Mouse (Mus musculus) MEL (cell line): ENCODE data around the gene Gpr142. TPM values are rescaled to one million over a fixed set of nuclear protein-coding genes. Genes with fewer than 3 reads are reported as not detected.

Experiments
- DNase-seq: peaks from one replicate; pipeline ENCODE4 v3.0.0; 2011; ENCODE audit warnings: low read depth, low spot score
- H3K27ac ChIP-seq: 2 replicates; pipeline ENCODE4 v1.5.1; 2012; ENCODE audit warnings: low read depth, mild to moderate bottlenecking, control low read depth, low read length, moderate library complexity; ENCODE audit not compliant: control insufficient read depth
- H3K27me3 ChIP-seq, 2 experiments: fragments of 150-350 bp in 1 of 2; sonication (generic) in 1 of 2; 2 replicates each; pipeline ENCODE4 v1.6.1; 2012; ENCODE audit warnings: low read length in 2 of 2, mild to moderate bottlenecking in 2 of 2, improper control_type of control experiment in 1 of 2, moderate library complexity in 1 of 2; ENCODE audit not compliant: insufficient read depth in 2 of 2, control insufficient read depth in 1 of 2
- H3K36me3 ChIP-seq, 2 experiments: 2 replicates each; pipeline ENCODE4 v1.6.1; 2012 to 2014; ENCODE audit warnings: low read length in 2 of 2, improper control_type of control experiment in 1 of 2, inconsistent platforms in 1 of 2, mild to moderate bottlenecking in 1 of 2; ENCODE audit not compliant: insufficient read depth in 2 of 2, control insufficient read depth in 1 of 2
- H3K4me1 ChIP-seq, 2 experiments: fragments of 150-350 bp in 1 of 2; sonication (generic) in 1 of 2; 2 replicates each; pipeline ENCODE4 v1.6.1; 2012; ENCODE audit warnings: low read length in 2 of 2, improper control_type of control experiment in 1 of 2, mild to moderate bottlenecking in 1 of 2; ENCODE audit not compliant: insufficient read depth in 2 of 2, control insufficient read depth in 1 of 2
- H3K4me3 ChIP-seq, 2 experiments: fragments of 150-350 bp in 1 of 2; sonication (generic) in 1 of 2; 2 replicates each; pipeline ENCODE4 v1.5.1; 2012; ENCODE audit warnings: low read depth in 2 of 2, low read length in 2 of 2, mild to moderate bottlenecking in 2 of 2, moderate library complexity in 2 of 2, control low read depth in 1 of 2, improper control_type of control experiment in 1 of 2; ENCODE audit not compliant: control insufficient read depth in 1 of 2, insufficient read depth in 1 of 2
- H3K79me2 ChIP-seq: 2 replicates; pipeline ENCODE4 v1.6.1; 2012; ENCODE audit warnings: mild to moderate bottlenecking, low read length, moderate library complexity; ENCODE audit not compliant: control insufficient read depth, poor library complexity, insufficient read depth
- H3K9ac ChIP-seq: 2 replicates; pipeline ENCODE4 v1.6.1; 2012; ENCODE audit warnings: low read depth, mild to moderate bottlenecking, control low read depth, low read length, moderate library complexity; ENCODE audit not compliant: control insufficient read depth, poor library complexity, severe bottlenecking
- H3K9me3 ChIP-seq: fragments of 150-350 bp; sonication (generic); replicated peaks from 2 replicates; pipeline ENCODE4 v1.6.1; 2012; ENCODE audit warnings: mild to moderate bottlenecking, low read length, improper control_type of control experiment, moderate library complexity; ENCODE audit not compliant: insufficient read depth
- CHD2 ChIP-seq: IDR thresholded peaks from 2 replicates; pipeline ENCODE4 v1.6.1; 2011; ENCODE audit warnings: low read length, improper control_type of control experiment
- E2F4 ChIP-seq: IDR thresholded peaks from 2 replicates; pipeline ENCODE4 v1.6.1; 2011; ENCODE audit warnings: low read depth, low read length, improper control_type of control experiment, borderline replicate concordance
- EP300 ChIP-seq, 2 experiments: IDR thresholded peaks; 2 replicates each; pipeline ENCODE4 v1.6.1; 2011; ENCODE audit warnings: improper control_type of control experiment in 2 of 2, low read length in 2 of 2, low read depth in 1 of 2, mild to moderate bottlenecking in 1 of 2
- ETS1 ChIP-seq: IDR thresholded peaks from 2 replicates; pipeline ENCODE4 v1.6.1; 2012; ENCODE audit warnings: low read depth, mild to moderate bottlenecking, inconsistent platforms, low read length, improper control_type of control experiment, moderate library complexity
- MAZ ChIP-seq: IDR thresholded peaks from 2 replicates; pipeline ENCODE4 v1.6.1; 2012; ENCODE audit warnings: low read depth, mild to moderate bottlenecking, inconsistent platforms, low read length, improper control_type of control experiment
- MEF2A ChIP-seq: IDR thresholded peaks from 2 replicates; pipeline ENCODE4 v1.6.1; 2014; ENCODE audit warnings: low read depth, mild to moderate bottlenecking, inconsistent platforms, low read length, improper control_type of control experiment; ENCODE audit not compliant: poor library complexity, insufficient replicate concordance, severe bottlenecking; ENCODE audit errors: extremely low read depth
- NELFE ChIP-seq: IDR thresholded peaks from 2 replicates; pipeline ENCODE4 v1.6.1; 2011; ENCODE audit warnings: low read depth, low read length, improper control_type of control experiment
- POLR2A ChIP-seq, 2 experiments: IDR thresholded peaks; 2 replicates each; pipeline ENCODE4 v1.6.1; 2011 to 2012; ENCODE audit warnings: low read length in 2 of 2, mild to moderate bottlenecking in 2 of 2, control low read depth in 1 of 2, improper control_type of control experiment in 1 of 2, low read depth in 1 of 2, moderate library complexity in 1 of 2; ENCODE audit not compliant: control insufficient read depth in 1 of 2, insufficient read depth in 1 of 2, poor library complexity in 1 of 2
- POLR2AphosphoS2 ChIP-seq: IDR thresholded peaks from 2 replicates; pipeline ENCODE4 v1.6.1; 2011; ENCODE audit warnings: low read length, improper control_type of control experiment
- RAD21 ChIP-seq: IDR thresholded peaks from 2 replicates; pipeline ENCODE4 v1.6.1; 2011; ENCODE audit warnings: mild to moderate bottlenecking, low read depth, low read length, improper control_type of control experiment
- RCOR1 ChIP-seq: IDR thresholded peaks from 2 replicates; pipeline ENCODE4 v1.6.1; 2012; ENCODE audit warnings: low read depth, mild to moderate bottlenecking, inconsistent platforms, low read length, improper control_type of control experiment
- ZNF384 ChIP-seq: IDR thresholded peaks from 2 replicates; pipeline ENCODE4 v1.6.1; 2012; ENCODE audit warnings: low read depth, mild to moderate bottlenecking, inconsistent platforms, low read length, improper control_type of control experiment
- polyA plus RNA-seq, 2 experiments: library from polyadenylated mRNA; stranded (reverse) in 1 of 2; unstranded in 1 of 2; fragments of >175 nt in 1 of 2; fragments of >200 nt in 1 of 2; gene quantifications; 2 replicates each; pipeline versions ENCODE4 v1.2.1 to v1.2.4; 2012; ENCODE audit warnings: low replicate concordance in 2 of 2, low read depth in 1 of 2; ENCODE audit not compliant: insufficient read length in 2 of 2, insufficient read depth in 1 of 2, missing spikeins in 1 of 2
- total RNA-seq: library from RNA; depleted of rRNA; stranded (reverse); fragments of 300-350 nt; gene quantifications from 2 replicates; pipeline ENCODE4 v1.2.3, GENCODE M21; 2012

The Gpr142 gene
- total and polyA plus RNA-seq, 3 experiments, result not detected

DNA sequence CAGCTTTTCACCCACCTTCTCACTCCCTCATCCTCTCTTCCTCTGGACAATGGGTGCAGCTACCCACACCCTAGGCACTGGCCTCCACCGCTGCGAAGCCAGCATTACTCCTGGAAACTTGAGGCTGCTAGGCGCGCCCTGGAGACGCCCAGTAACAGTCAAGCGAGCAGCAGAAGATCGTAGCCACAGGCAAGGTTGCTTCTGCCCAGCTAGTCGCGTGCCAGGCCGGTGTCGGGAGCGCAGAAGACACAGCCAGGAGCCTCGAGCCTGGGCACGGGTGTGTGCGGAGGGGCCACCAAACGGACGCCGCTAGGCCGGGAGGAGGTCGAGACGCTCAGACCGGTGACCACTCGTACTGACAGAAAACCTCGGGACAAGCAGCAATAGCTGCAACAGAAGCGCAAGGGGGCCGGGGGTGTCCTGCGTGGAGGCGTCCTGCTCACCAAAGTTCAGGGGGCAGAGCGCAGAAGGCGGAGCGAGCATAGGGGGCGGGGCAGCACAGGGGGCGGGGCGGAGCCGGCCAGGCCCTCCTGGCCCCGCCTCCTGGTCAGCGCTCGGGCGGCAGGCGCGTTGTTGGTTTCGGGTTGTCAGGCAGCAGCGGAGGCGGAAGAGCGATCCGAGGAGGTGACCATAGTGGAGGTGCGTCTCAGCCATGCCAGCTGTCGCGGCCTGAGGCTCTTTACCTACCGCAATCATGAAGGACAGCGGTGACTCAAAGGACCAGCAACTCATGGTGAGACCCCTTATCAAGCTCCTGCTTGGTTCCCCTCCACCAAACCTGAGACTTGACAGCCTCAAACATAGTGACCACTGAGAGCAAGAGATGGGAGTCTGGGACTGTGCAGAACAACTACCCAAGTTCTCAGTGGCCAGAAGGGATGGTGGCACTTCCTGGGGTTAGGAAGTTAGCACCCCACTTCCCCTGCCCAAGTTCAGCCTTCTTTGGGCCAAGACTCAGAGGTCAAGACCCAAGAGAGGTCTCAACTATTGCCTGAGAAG, 33.6 kb upstream of the Gpr142 start, which contains the start of gene Kif19a:
Gene Kif19a, plus strand, starts transcription at position 569 of the 999 bp plus-strand sequence.
- Histone ChIP-seq H3K9me3 (no peaks in the 10 kb centered on the region; the same call in 1 of the 2 replicates), H3K79me2 (no peaks in the 10 kb centered on the region), H3K27ac (no peak within 1 kb of the TSS), H3K9ac (no peak within 1 kb of the TSS), H3K36me3 (no peaks in the 10 kb centered on the region), H3K4me1 (no peaks in the 10 kb centered on the region), H3K4me3 (no peak within 1 kb of the TSS), H3K27me3 (no peaks in the 10 kb centered on the region)
- no peak for DNase-seq
- TF ChIP-seq POLR2A (IDR thresholded peaks at IDR 0.05; ENCODE audit: control insufficient read depth in 1 of 2, insufficient read depth in 1 of 2, low read depth in 1 of 2, low read length in 2 of 2, poor library complexity in 1 of 2), result no peak

- Histone ChIP-seq H3K4me1 (no peaks in the 10 kb centered on the region), H3K4me3 (no peak overlapping the region), H3K79me2 (no peaks in the 10 kb centered on the region), H3K36me3 (no peaks in the 10 kb centered on the region), H3K9ac (no peak overlapping the region), H3K27ac (no peak overlapping the region), H3K27me3 (no peaks in the 10 kb centered on the region), H3K9me3 (no peaks in the 10 kb centered on the region; the same call in 1 of the 2 replicates)
- no peak for TF ChIP-seq RCOR1
- no peak for DNase-seq
These were observed 28.8 kb upstream of the Gpr142 start for GRCm38 (mm10) chr11:114769911-114770310.

- H3K4me3 ChIP-seq, result no peak overlapping the region
- no peaks in the 10 kb centered on the region for H3K27me3 ChIP-seq
- no peaks in the 10 kb centered on the region; the same call in 1 of the 2 replicates for H3K9me3 ChIP-seq
- H3K36me3 ChIP-seq, result no peaks in the 10 kb centered on the region
- no peak overlapping the region for H3K27ac ChIP-seq
- DNase-seq, result no peak
- TF ChIP-seq POLR2AphosphoS2 (no peak), E2F4 (no peak), EP300 (IDR thresholded peaks at IDR 0.05; ENCODE audit: low read depth in 1 of 2, low read length in 2 of 2) (no peak), MEF2A (no peak), CHD2 (no peak), MAZ (no peak), ZNF384 (no peak), NELFE (no peak), ETS1 (no peak), RAD21 (no peak)
- H3K4me1 ChIP-seq, result no peaks in the 10 kb centered on the region
- H3K79me2 ChIP-seq, result no peaks in the 10 kb centered on the region
- no peak overlapping the region for H3K9ac ChIP-seq
These were observed 26.8 kb upstream of the Gpr142 start for GRCm38 (mm10) chr11:114771896-114772295.
